Mouse (Mus musculus) spleen, postnatal 4 days (tissue): ENCODE results near the gene Srsf6.

Experiments
- DNase-seq, 2 experiments: peaks; one replicate each; pipeline ENCODE4 v3.0.0; 2022; ENCODE audit warnings: low spot score in 2 of 2

The Srsf6 gene

DNA sequence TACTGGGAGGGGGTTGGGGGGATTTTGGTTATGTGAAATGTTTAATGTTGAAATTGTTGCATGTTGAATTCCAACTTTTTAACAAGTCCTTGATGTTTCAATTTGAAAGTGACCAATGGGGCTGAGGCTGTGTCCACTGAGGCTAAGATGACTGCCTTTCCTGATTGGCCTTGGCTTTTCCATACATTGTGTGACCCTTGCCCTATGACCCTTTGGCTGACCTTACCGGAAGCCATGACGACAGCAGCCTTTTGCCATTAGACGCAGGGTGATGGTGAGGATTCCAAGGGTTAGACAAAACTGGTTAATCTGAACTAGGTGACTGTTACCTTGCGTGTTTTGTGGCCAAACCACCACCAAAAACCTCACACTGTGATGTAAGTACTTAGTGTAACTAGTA is 1.4 kb downstream of the Srsf6 start:
- DNase-seq = no peak

GRCm38 (mm10) chr2:162934421-162934820 is 3.1 kb downstream of the Srsf6 start:
- DNase-seq = no peak

DNA sequence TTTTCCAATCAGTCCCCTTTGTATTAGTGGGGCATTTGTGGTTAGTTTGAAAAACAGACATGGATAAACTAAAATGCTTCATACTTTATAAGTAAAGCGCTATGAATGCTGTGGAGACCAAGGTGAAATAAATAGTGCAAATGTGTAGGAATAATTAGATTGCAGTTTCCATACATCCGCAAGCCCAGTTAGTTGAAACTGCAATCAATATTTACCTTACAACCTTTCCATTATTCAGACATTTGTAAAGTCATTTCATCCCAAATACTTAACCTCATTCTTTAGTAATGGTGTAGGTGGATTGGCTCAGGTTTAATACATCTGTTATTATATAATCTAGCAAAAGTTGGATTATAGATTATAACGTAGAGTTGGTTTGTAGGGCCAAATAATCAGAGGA is 4.4 kb downstream of the Srsf6 start:
- DNase-seq = no peak

DNA sequence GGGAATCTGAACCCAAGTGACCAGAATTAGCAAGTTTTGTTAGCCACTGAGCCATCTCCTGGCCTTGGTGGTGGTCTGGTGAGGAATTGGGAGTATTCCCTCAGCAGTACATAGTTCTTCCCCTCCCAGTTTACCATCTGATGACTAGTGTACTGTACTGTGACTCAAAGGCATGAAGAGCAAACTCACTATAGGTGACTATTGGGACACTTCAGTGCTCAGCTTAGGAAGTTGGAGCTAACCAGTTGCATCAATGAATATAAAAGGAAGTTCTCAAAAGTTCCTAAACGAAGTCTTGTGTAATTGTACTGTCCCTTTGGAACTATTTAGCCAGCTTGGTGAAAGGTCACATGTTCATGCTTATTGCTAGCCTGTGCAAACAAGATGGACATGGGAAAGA is 8.2 kb downstream of the Srsf6 start:
- DNase-seq = no peak

- DNase-seq = no peak
Observed at GRCm38 (mm10) chr2:162943148-162943846, 12.0 kb downstream of the Srsf6 start, which contains the start of gene L3mbtl1. TSS of gene L3mbtl1 (plus strand) at chr2:162943472.

- no peak for DNase-seq
Observed at GRCm38 (mm10) chr2:162943931-162944330, 12.6 kb downstream of the Srsf6 start.

DNA sequence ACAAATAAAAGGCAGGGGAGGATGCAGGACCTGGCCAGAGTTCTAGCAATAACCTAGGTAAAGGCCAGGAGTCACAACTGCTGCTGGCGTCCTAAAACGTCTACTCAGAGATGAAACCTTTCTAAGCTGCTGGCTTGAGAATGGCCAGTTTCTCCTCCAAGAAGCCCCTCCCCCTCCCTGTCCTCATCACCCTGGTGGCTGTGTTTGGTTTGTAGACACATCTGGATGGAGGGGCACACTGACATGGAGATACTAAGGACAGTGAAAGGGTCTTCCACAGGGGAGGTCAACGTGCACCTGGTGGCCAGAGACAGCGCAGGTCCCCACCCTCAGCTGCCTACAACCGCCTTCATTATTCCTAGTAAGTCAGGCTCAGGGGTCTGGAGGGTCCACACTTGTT is 15.6 kb downstream of the Srsf6 start:
- no peak for DNase-seq

GRCm38 (mm10) chr2:162947736-162948135 is 16.4 kb downstream of the Srsf6 start:
- DNase-seq = no peak

GRCm38 (mm10) chr2:162948221-162948620 is 16.9 kb downstream of the Srsf6 start:
- DNase-seq = no peak

DNA sequence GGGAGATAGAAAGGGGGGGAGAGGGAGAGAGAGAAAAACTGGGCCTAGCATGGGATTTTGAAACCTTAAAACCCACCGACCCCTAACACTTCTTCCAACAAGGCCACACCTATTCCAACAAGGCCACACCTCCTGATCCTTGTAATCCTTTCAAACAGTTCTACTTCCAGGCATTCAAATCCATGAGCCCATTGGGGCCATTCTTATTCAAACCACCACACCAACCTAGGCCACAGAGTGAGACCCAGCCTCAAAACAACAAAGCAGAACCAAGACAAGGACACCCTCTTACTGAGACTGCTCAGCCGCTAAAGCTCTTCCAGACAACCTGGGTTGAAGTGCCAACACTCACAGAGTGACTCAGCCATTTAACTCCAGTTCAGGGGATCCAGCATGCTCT is 19.4 kb downstream of the Srsf6 start:
- DNase-seq = no peak

GRCm38 (mm10) chr2:162956843-162957242 is 25.5 kb downstream of the Srsf6 start:
- no peak for DNase-seq

GRCm38 (mm10) chr2:162961321-162961720 is 30.0 kb downstream of the Srsf6 start:
- no peak for DNase-seq

- DNase-seq = no peak
Observed at GRCm38 (mm10) chr2:162966734-162967133, 35.4 kb downstream of the Srsf6 start.

DNA sequence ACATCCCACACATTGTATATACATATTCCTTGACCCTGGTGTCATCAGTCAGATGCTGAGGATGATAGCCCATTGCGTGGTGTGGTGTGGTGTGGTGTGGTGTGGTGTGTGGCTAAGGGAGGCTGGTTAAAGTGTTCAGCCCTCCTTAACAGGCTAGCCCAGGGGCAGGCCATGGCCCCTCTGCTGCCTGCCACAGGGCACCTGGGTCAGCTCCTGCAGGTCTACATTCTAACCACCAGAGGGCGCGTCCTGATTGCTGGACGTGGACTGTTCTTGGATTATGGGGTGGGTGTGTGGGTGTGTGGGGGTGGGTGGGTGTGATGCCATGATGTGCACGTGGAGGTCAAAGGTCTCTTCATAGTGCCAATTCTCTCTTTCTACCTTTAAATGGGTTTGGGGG is 37.0 kb downstream of the Srsf6 start:
- peak; percentile 28 to 74 for DNase-seq

- DNase-seq = no peak
Observed at GRCm38 (mm10) chr2:162969101-162969500, 37.8 kb downstream of the Srsf6 start.

- DNase-seq = no peak
Observed at GRCm38 (mm10) chr2:162970896-162971295, 39.6 kb downstream of the Srsf6 start.

- DNase-seq = no peak
Observed at GRCm38 (mm10) chr2:162972752-162973151, 41.4 kb downstream of the Srsf6 start.

GRCm38 (mm10) chr2:162973206-162973605 is 41.9 kb downstream of the Srsf6 start:
- DNase-seq = no peak

DNA sequence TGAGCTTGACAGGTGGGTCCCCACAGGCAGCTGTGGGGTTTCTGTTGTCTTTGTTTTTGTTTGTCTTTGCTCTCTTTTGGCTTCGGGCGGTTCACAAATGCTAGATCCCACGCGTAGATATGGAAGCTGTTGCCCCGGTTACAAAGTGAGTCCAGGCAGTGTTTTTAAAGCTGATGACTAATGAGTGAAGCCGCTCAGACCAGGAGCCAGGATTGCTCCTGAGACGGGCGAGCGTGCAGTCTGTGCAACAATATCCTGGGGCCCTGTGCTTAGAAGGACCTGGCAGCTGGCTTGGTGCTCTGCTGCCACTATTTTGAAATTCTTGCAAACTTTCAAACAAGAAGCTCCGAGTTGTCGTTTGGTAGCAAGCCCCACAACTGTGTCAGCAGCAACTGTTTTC is 42.3 kb downstream of the Srsf6 start:
- no peak for DNase-seq

- DNase-seq = no peak
Observed at GRCm38 (mm10) chr2:162975157-162975775, 43.9 kb downstream of the Srsf6 start.

- no peak for DNase-seq
Observed at GRCm38 (mm10) chr2:162976001-162976400, 44.7 kb downstream of the Srsf6 start.

DNA sequence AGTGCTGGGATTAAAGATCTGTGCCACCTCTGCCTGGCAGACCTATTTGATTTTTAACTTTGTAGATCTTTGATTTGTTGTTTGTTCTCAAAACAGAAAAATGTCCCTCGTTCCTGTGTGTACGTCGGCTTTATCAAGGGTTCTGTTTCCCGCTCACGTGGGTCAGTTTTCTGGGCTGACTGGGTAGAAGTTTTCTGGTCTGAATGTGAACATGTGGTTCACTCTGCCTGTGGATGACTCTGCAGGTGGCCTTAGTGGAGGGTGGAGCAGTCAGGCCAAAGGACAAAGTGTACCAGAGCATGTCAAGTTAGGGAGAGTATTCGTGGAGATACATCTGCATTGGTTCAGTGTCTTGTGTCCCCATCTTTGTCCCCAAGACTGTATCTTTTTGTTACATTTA is 53.1 kb downstream of the Srsf6 start:
- no peak for DNase-seq

GRCm38 (mm10) chr2:162985923-162986322 is 54.6 kb downstream of the Srsf6 start:
- no peak for DNase-seq
